Mouse (Mus musculus) heart, adult 2 months (tissue): Measurements from ENCODE around the gene Shroom4. TPM values are rescaled to one million over a fixed set of nuclear protein-coding genes. Genes with fewer than 3 reads are reported as not detected.

ENCODE experiments used
- DNase-seq, 2 experiments: peaks; one replicate each; pipeline ENCODE4 v3.0.0; 2021
- H3K27ac ChIP-seq: fragments of 200-600 bp; 2 replicates; pipeline ENCODE4 v1.8.1; 2022
- H3K27me3 ChIP-seq: fragments of 200-500 bp; 2 replicates; pipeline ENCODE4 v1.6.1; 2012; ENCODE audit warnings: mild to moderate bottlenecking, low read length, inconsistent platforms, mixed read lengths; ENCODE audit not compliant: control insufficient read depth, insufficient read depth
- H3K36me3 ChIP-seq: fragments of 200-500 bp; 2 replicates; pipeline ENCODE4 v1.6.1; 2012; ENCODE audit warnings: low read length, inconsistent platforms; ENCODE audit not compliant: control insufficient read depth, insufficient read depth
- H3K4me1 ChIP-seq: fragments of 200-500 bp; 2 replicates; pipeline ENCODE4 v1.6.1; 2011; ENCODE audit warnings: low read length; ENCODE audit not compliant: control insufficient read depth, insufficient read depth
- H3K4me3 ChIP-seq: fragments of 200-600 bp; 2 replicates; pipeline ENCODE4 v1.8.1; 2022
- H3K79me2 ChIP-seq: fragments of 200-500 bp; replicated peaks from 2 replicates; pipeline ENCODE4 v1.6.1; 2012; ENCODE audit warnings: mild to moderate bottlenecking, inconsistent platforms, low read length, moderate library complexity, mixed read lengths; ENCODE audit not compliant: control insufficient read depth, insufficient read depth
- H3K9ac ChIP-seq: fragments of 200-500 bp; 2 replicates; pipeline ENCODE4 v1.6.1; 2012; ENCODE audit warnings: low read depth, mild to moderate bottlenecking, control low read depth, inconsistent platforms, low read length, mixed read lengths
- CTCF ChIP-seq: fragments of 200-600 bp; IDR thresholded peaks from 2 replicates; pipeline ENCODE4 v1.8.1; 2022; ENCODE audit warnings: antibody characterized with exemption, mild to moderate bottlenecking, moderate library complexity
- EP300 ChIP-seq: fragments of 200-500 bp; IDR thresholded peaks from 2 replicates; pipeline ENCODE4 v1.6.1; 2011; ENCODE audit warnings: low read depth, low read length, control low read depth; ENCODE audit not compliant: insufficient read depth
- POLR2A ChIP-seq: fragments of 200-500 bp; IDR thresholded peaks from 2 replicates; pipeline ENCODE4 v1.6.1; 2011; ENCODE audit warnings: mild to moderate bottlenecking, low read depth, low read length, control low read depth; ENCODE audit not compliant: insufficient read depth
- WGBS: fragments of 180-500 bp; shearing (Covaris S2); methylation state at CpG from one replicate; pipeline ENCODE4 v1.1.7; 2018; 5-methylcytosine and 5-hydroxymethylcytosine counted together
- intact Hi-C: fragments of 180-260 bp; cut with DNase I; formaldehyde crosslinking; loops from one replicate; pipeline ENCODE4 v1.15.1; 2025
- polyA plus RNA-seq: library from polyadenylated mRNA; depleted of rRNA; stranded (reverse); fragments of >200 nt; gene quantifications from 2 replicates; pipeline ENCODE4 v1.2.3, GENCODE M21; 2012
- total RNA-seq, 2 experiments: library from RNA; stranded (reverse); gene quantifications; 2 replicates each; pipeline ENCODE4 v1.2.3; 2021

Shroom4 gene
- total and polyA plus RNA-seq, 3 experiments = 5.1 to 14.8 (median 13.5) TPM

- H3K4me1 ChIP-seq = peaks cover 1% of the 10 kb centered on the region; the same call in 1 of the 2 replicates
- H3K27me3 ChIP-seq = no peaks in the 10 kb centered on the region
- intact Hi-C loops = no loop called here
- no peak overlapping the region for H3K9ac ChIP-seq
- no peak for TF ChIP-seq CTCF
- TF ChIP-seq POLR2A = 0 out of 2 replicates have a peak, but pooled peaks have one; percentile 25
- no peak for DNase-seq
- peak overlapping the region; percentile 57 for H3K27ac ChIP-seq
- 24% methylated on average over 1 of the region's 1 CpGs for WGBS
- no peak overlapping the region for H3K4me3 ChIP-seq
- no peaks in the 10 kb centered on the region for H3K79me2 ChIP-seq
- H3K36me3 ChIP-seq = no peaks in the 10 kb centered on the region
Measured at GRCm38 (mm10) chrX:6574511-6574910, 174.9 kb downstream of the Shroom4 start.

- peak; percentile 44 to 55 for DNase-seq
- 30% methylated on average over 7 of the region's 7 CpGs for WGBS
- Histone ChIP-seq H3K4me1 (peaks cover 1% of the 10 kb centered on the region), H3K4me3 (peak overlapping the region; percentile 48), H3K79me2 (no peaks in the 10 kb centered on the region), H3K36me3 (peaks cover 7% of the 10 kb centered on the region), H3K27me3 (no peaks in the 10 kb centered on the region), H3K9ac (peak overlapping the region; percentile 69), H3K27ac (peak overlapping the region; percentile 86)
- TF ChIP-seq POLR2A (peak; percentile 91), CTCF (no peak)
- intact Hi-C loops = loop anchor here (1.0 to 5.0 kb wide), 2 partner anchors 40 to 55 kb away; no protein-coding TSS in a partner anchor
Measured at GRCm38 (mm10) chrX:6577001-6577400, 177.3 kb downstream of the Shroom4 start.

- intact Hi-C loops = no loop called here
- peak; percentile 31 to 34 for DNase-seq
- no peak for TF ChIP-seq POLR2A
- no peak for TF ChIP-seq EP300
- WGBS = 45% methylated on average over 6 of the region's 6 CpGs
- peaks cover 19% of the 10 kb centered on the region for H3K36me3 ChIP-seq
- no peak overlapping the region for H3K9ac ChIP-seq
- no peaks in the 10 kb centered on the region for H3K27me3 ChIP-seq
- peak overlapping the region; percentile 48 for H3K4me3 ChIP-seq
- no peaks in the 10 kb centered on the region; the same call in 1 of the 2 replicates for H3K79me2 ChIP-seq
- no peaks in the 10 kb centered on the region; the same call in none of the 2 replicates for H3K4me1 ChIP-seq
- peak overlapping the region; percentile 51 for H3K27ac ChIP-seq
Measured at GRCm38 (mm10) chrX:6580671-6581070, 181.0 kb downstream of the Shroom4 start.

- 38% methylated on average over 1 of the region's 1 CpGs for WGBS
- H3K79me2 ChIP-seq = no peaks in the 10 kb centered on the region; the same call in 1 of the 2 replicates
- H3K36me3 ChIP-seq = peaks cover 19% of the 10 kb centered on the region
- H3K9ac ChIP-seq = no peak overlapping the region
- peak overlapping the region; percentile 30; the same call in 1 of the 2 replicates for H3K4me3 ChIP-seq
- H3K27me3 ChIP-seq = no peaks in the 10 kb centered on the region
- peak in 1 of 2 experiments; percentile 19 for DNase-seq
- TF ChIP-seq POLR2A (no peak), CTCF (no peak), EP300 (no peak)
- intact Hi-C loops = no loop called here
- no peaks in the 10 kb centered on the region; the same call in none of the 2 replicates for H3K4me1 ChIP-seq
- peak overlapping the region; percentile 51 for H3K27ac ChIP-seq
Measured at GRCm38 (mm10) chrX:6581181-6581580, 181.5 kb downstream of the Shroom4 start.

GRCm38 (mm10) chrX:6582646-6583045 is 183.0 kb downstream of the Shroom4 start:
- WGBS = 74% methylated on average over 2 of the region's 2 CpGs
- Histone ChIP-seq H3K79me2 (no peaks in the 10 kb centered on the region; the same call in 1 of the 2 replicates), H3K4me3 (no peak overlapping the region), H3K36me3 (peaks cover 19% of the 10 kb centered on the region), H3K27me3 (no peaks in the 10 kb centered on the region), H3K9ac (no peak overlapping the region), H3K4me1 (no peaks in the 10 kb centered on the region; the same call in none of the 2 replicates), H3K27ac (no peak overlapping the region)
- intact Hi-C loops = no loop called here
- DNase-seq = no peak
- TF ChIP-seq EP300 = no peak

- no peak for DNase-seq
- H3K27me3 ChIP-seq = no peaks in the 10 kb centered on the region
- H3K9ac ChIP-seq = no peak overlapping the region
- H3K36me3 ChIP-seq = peaks cover 9% of the 10 kb centered on the region
- WGBS = 77% methylated on average over 3 of the region's 3 CpGs
- no peaks in the 10 kb centered on the region for H3K79me2 ChIP-seq
- H3K27ac ChIP-seq = no peak overlapping the region
- no peaks in the 10 kb centered on the region for H3K4me1 ChIP-seq
- no peak for TF ChIP-seq POLR2A
- no peak for TF ChIP-seq EP300
- TF ChIP-seq CTCF = no peak
- H3K4me3 ChIP-seq = no peak overlapping the region
- intact Hi-C loops = no loop called here
Measured at GRCm38 (mm10) chrX:6594183-6594582, 194.5 kb downstream of the Shroom4 start.
